Mouse (Mus musculus) lung, adult 2 months (tissue): Measurements from ENCODE around the gene Fat4.

Experiments
- CTCF ChIP-seq: fragments of 200-500 bp; IDR thresholded peaks from 2 replicates; pipeline ENCODE4 v1.5.1; 2011; ENCODE audit warnings: mild to moderate bottlenecking, low read length, control low read depth; ENCODE audit not compliant: insufficient read depth
- POLR2A ChIP-seq: fragments of 200-500 bp; IDR thresholded peaks from 2 replicates; pipeline ENCODE4 v1.6.1; 2011; ENCODE audit warnings: low read depth, mild to moderate bottlenecking, control low read depth, low read length, borderline replicate concordance; ENCODE audit errors: extremely low read depth

DNA sequence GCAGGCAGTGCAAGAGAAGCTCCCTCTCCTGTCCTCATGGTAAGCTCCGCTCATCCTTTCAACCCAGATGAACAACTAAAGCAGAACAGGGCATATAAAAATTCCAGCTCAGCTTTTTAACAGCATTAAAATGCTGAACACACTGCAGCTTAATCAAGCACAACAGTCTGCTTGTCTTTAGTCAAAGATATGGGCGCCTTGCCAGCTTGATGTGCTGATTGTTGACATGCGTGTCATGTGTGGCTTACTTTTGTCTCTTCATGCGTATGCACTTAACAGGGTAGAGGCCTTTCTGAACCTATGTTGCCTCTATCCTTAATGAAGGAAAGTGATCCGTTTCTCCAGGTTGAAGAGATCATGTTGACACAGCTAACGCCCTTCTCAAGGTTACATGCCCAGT, 75.6 kb downstream of the Fat4 start:
- TF ChIP-seq POLR2A (no peak), CTCF (no peak)
